Mouse (Mus musculus) lung, adult 2 months (tissue): Measurements from ENCODE around the gene Ffar2.

ENCODE experiments used
- CTCF ChIP-seq: fragments of 200-500 bp; IDR thresholded peaks from 2 replicates; pipeline ENCODE4 v1.5.1; 2011; ENCODE audit warnings: mild to moderate bottlenecking, low read length, control low read depth; ENCODE audit not compliant: insufficient read depth
- POLR2A ChIP-seq: fragments of 200-500 bp; IDR thresholded peaks from 2 replicates; pipeline ENCODE4 v1.6.1; 2011; ENCODE audit warnings: low read depth, mild to moderate bottlenecking, control low read depth, low read length, borderline replicate concordance; ENCODE audit errors: extremely low read depth

DNA sequence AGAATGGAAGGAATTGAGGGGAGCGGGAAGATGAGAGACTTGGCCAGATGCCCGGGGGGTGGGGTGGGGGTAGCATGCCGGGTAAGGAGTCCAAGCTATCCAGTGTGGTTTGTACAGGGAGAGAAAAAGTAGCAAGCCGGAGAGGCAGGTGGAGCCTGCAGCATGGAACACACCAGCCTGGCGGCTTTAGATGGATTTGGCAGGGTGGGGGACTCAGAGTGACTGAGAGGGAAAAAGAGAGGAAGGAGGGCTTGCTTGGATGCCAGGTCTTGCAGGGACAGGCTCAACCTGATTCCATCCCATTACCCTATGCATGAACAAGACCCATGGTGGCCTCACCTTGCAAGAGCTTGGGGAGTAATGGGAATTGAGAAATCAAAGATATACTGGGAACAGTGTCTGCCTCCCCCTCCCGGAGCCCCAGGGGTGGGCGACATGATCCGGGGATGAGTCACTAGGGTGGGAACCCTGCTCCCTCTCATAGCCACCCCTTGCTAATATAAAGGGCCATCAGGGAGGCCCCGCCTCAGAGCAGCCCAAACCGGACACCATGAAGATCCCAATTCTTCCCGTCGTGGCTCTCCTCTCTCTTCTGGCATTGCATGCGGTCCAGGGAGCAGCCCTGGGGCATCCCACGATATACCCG is 36.1 kb downstream of the Ffar2 start, which contains the start of gene Krtdap:
- TF ChIP-seq POLR2A, result no peak
- no peak for TF ChIP-seq CTCF
